Mouse (Mus musculus) monocyte, adult 5-6 weeks (primary cell): ENCODE measurements around the gene Rdh16f1. TPM values are rescaled to one million over a fixed set of nuclear protein-coding genes. Genes with fewer than 3 reads are reported as not detected.
"Not testable (repeated sequence)": the region's sequence is repeated elsewhere in the genome, so short reads cannot be mapped to it uniquely, and the experiment has no call there.

Experiments used
- ATAC-seq: fragments of 153-309, 156-312 bp; replicated peaks from 2 replicates; pipeline ENCODE4 v1.8.0; 2017; ENCODE audit warnings: mild to moderate bottlenecking; ENCODE audit not compliant: low TSS enrichment, insufficient number of reproducible peaks, severe bottlenecking, poor library complexity, low FRiP score
- total RNA-seq: library from RNA; stranded (forward); fragments of 200-1000, 200-491, 200-594 nt; gene quantifications from 3 replicates; pipeline ENCODE4 v1.2.3, GENCODE M21; 2017

The Rdh16f1 gene
- total RNA-seq, 1 experiment from 2014 or later = not detected

- no peak for ATAC-seq
Measured at GRCm38 (mm10) chr10:127804416-127804815, 44.8 kb downstream of the Rdh16f1 start.

DNA sequence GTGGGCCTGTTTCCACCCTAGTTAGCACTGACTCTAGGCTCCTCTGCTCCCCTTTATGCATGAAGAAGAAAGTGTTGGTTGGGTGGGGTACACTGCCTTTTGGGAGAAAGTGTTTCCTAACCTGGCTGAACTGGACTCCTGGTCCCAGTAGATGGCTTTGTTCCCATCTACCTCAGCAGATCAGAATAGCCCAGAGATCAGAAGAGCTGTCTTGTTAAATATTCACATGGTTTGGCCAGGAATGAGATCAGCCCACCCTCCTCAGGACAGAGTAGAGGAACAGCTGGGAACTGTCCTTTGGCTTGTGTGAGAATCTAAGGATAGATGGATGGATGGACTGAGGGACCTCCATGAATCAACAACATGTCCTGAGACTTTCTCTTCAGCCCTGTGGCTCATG is 56.3 kb downstream of the Rdh16f1 start:
- ATAC-seq = no peak

GRCm38 (mm10) chr10:127817268-127817910 is 57.8 kb downstream of the Rdh16f1 start:
- ATAC-seq = not testable (repeated sequence)

DNA sequence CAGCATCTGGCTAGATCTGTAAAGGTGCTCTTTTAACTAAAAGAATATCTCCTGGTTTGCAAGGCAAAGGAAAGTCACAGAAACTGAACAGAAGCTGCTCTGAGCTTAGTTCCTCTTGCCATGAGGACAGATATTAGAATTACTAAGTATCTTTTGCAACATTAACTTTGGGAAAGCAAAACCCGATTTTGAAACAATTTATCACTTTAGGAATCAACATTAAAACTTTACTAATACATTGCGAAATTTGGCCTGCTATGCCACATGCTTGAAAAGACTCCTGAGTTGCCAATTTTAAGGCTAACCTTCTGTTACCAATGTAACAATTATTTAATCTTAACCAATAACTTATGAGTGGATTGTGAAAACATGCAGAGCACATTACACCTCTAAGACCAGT is 62.2 kb downstream of the Rdh16f1 start:
- not testable (repeated sequence) for ATAC-seq

- ATAC-seq = no peak
Measured at GRCm38 (mm10) chr10:127825386-127825785, 65.8 kb downstream of the Rdh16f1 start.

DNA sequence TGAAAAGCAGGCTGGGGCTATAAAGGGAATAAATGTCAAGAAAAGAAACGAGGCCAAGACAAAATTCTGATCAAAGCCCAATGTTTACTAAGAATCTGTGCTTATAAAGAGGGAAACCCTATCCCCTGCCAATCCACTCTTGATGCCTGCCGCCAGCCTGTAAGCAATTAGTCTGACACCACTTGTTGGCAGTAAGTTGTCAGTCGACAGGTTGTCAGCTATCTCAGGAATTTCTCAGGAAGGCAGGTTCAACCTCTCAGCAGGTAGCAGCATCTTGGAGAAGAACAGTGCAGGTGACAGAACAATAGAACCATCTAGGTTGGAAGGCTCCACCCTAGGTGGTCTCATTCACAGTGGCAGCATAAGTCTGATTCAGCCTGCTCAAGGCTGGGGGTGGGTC is 69.5 kb downstream of the Rdh16f1 start:
- no peak for ATAC-seq

GRCm38 (mm10) chr10:127834186-127834585 is 74.6 kb downstream of the Rdh16f1 start:
- not testable (repeated sequence) for ATAC-seq

- no peak for ATAC-seq
Measured at GRCm38 (mm10) chr10:127835292-127835691, 75.7 kb downstream of the Rdh16f1 start.

DNA sequence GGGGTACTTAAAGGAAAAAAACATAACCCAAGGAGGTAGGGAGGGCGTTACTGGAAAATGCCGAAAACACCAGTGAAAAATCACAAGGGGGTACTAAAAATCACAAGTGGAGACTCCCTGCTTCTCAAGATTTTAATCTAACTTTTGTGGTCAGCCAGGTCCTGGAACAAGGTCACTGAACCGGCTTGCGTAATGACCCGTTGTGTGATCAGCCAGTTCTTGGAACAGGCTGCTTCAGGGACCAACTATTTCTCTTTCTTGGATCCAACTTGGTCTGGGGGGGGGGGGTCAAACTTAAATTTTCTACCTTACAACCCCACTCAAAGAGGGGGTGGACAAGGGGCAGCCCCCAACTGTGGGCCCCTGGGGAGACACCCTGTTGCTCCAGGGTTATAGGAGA is 78.2 kb downstream of the Rdh16f1 start:
- ATAC-seq = not testable (repeated sequence)

DNA sequence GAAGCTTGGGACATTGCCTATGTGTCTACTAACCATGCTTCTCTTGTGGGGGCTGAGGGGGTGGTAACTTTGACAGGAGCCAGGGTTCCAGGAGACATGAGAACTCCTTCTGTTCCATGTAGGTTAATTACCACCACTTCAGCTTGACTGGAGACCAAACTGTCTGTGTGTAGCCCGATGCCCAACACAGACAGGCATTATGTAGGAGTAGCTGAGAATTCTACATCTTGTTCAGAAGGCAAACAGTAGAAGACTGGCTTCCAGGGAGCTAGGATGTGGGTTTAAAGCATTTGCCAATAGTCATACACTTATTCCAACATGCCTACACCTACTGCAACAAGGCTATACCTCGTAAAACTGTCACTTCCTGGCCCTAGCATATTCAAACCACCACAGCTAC is 79.0 kb downstream of the Rdh16f1 start:
- no peak for ATAC-seq

DNA sequence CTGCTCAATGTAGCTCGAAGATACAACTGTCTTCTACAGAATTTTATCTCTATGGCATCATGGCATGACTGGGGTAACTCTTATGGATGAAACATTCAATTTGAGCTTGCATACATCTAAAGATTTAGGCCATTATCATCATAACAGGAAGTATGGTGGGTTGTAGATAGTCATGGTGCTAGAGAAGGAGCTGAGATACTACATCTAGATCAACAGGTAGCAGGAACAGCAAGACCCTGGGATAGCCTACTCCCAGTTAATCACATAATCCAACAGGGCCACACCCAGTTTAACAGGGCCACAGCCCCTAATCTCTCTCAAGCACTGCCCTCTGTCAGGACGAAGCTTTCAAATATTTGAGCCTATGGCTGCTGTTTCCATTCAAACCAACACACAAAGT is 81.2 kb downstream of the Rdh16f1 start:
- no peak for ATAC-seq

Other genes starting within 250 kb of the Rdh16f1 start
- gene Ndufa4l2, start 244.8 kb upstream of the Rdh16f1 start, total RNA-seq = not detected in 3 replicates
- gene Shmt2, start 237.3 kb upstream of the Rdh16f1 start, total RNA-seq = 7.9 to 28.8 TPM (median 11.5 TPM) in 3 replicates
- gene Nxph4, start 225.2 kb upstream of the Rdh16f1 start, total RNA-seq = not detected in 3 replicates
- 147 to 219 TPM (median 171 TPM) in 3 replicates for gene Lrp1, start 138.6 kb upstream of the Rdh16f1 start, total RNA-seq
- 171 to 211 TPM (median 204 TPM) in 3 replicates for gene Stat6, start 116.8 kb upstream of the Rdh16f1 start, total RNA-seq
- gene Nemp1, start 92.9 kb upstream of the Rdh16f1 start, total RNA-seq = 16.1 to 28.4 TPM (median 17.2 TPM) in 3 replicates
- gene Nab2, start 91.2 kb upstream of the Rdh16f1 start, total RNA-seq = 12.6 to 35.9 TPM (median 17.8 TPM) in 3 replicates
- gene Myo1a, start 54.6 kb upstream of the Rdh16f1 start, total RNA-seq = 1.6 TPM in 1 of 3 replicates, not detected in the others
- gene Tac2, start 35.3 kb upstream of the Rdh16f1 start, total RNA-seq = not detected in 3 replicates
- 4.8 to 9.7 TPM (median 6.3 TPM) in 3 replicates for gene Zbtb39, start 20.2 kb upstream of the Rdh16f1 start, total RNA-seq
- not detected in 3 replicates for gene Gpr182, start 8.1 kb upstream of the Rdh16f1 start, total RNA-seq
- not detected in 3 replicates for gene Rdh1, start 66 bp upstream of the Rdh16f1 start, total RNA-seq
- gene Rdh9, start 16.6 kb downstream of the Rdh16f1 start, total RNA-seq = 0.19 to 1.2 TPM (median 1.0 TPM) in 3 replicates
- gene Rdh16, start 41.4 kb downstream of the Rdh16f1 start, total RNA-seq = not detected in 3 replicates
- gene Rdh19, start 90.1 kb downstream of the Rdh16f1 start, total RNA-seq = not detected in 3 replicates
- gene Rdh16f2, start 106.7 kb downstream of the Rdh16f1 start, total RNA-seq = not detected in 3 replicates
- gene Rdh7, start 129.0 kb downstream of the Rdh16f1 start, total RNA-seq = not detected in 3 replicates
- gene Sdr9c7, start 138.7 kb downstream of the Rdh16f1 start, total RNA-seq = not detected in 3 replicates
- not detected in 3 replicates for gene Hsd17b6, start 247.8 kb downstream of the Rdh16f1 start, total RNA-seq